Mouse (Mus musculus): ENCODE measurements around the gene Rai1. TPM values are rescaled to one million over a fixed set of nuclear protein-coding genes. Genes with fewer than 3 reads are reported as not detected.

Rai1 gene
- polyA plus RNA-seq, 1 experiment from 2014 or later, result 22.2 TPM

GRCm38 (mm10) chr11:60165076-60165475, 60.3 kb downstream of the Rai1 start:
- WGBS, result 55% methylated on average over 5 of the region's 5 CpGs
- Histone ChIP-seq H3K27me3 (no peaks in the 10 kb centered on the region), H3K4me1 (peaks cover 65% of the 10 kb centered on the region), H3K9me3 (replicated peaks) (no peaks in the 10 kb centered on the region), H3K4me2 (replicated peaks) (no peak overlapping the region), H3K9ac (no peak overlapping the region), H3K27ac (replicated peaks) (no peak overlapping the region), H3K36me3 (no peaks in the 10 kb centered on the region), H3K4me3 (replicated peaks) (no peak overlapping the region)
- ATAC-seq (ENCODE audit: insufficient number of reproducible peaks, low FRiP score, low TSS enrichment, low read depth), result no peak

- Histone ChIP-seq H3K4me1 (peaks cover 42% of the 10 kb centered on the region), H3K4me3 (replicated peaks) (no peak overlapping the region), H3K27me3 (no peaks in the 10 kb centered on the region), H3K9ac (no peak overlapping the region), H3K27ac (replicated peaks) (no peak overlapping the region; the same call in 1 of the 2 replicates), H3K36me3 (no peaks in the 10 kb centered on the region), H3K9me3 (replicated peaks) (no peaks in the 10 kb centered on the region), H3K4me2 (replicated peaks) (no peak overlapping the region)
- WGBS, result 24% methylated on average over 9 of the region's 9 CpGs
- no peak for ATAC-seq (ENCODE audit: insufficient number of reproducible peaks, low FRiP score, low TSS enrichment, low read depth)
These were observed 64.0 kb downstream of the Rai1 start for GRCm38 (mm10) chr11:60168780-60169179.

GRCm38 (mm10) chr11:60172074-60172473, 67.3 kb downstream of the Rai1 start:
- no peak overlapping the region for H3K9ac ChIP-seq
- H3K27me3 ChIP-seq, result no peaks in the 10 kb centered on the region
- H3K4me1 ChIP-seq, result peaks cover 61% of the 10 kb centered on the region
- H3K4me3 ChIP-seq (replicated peaks), result no peak overlapping the region
- no peak overlapping the region for H3K27ac ChIP-seq (replicated peaks)
- 80% methylated on average over 3 of the region's 3 CpGs for WGBS
- no peak for ATAC-seq (ENCODE audit: insufficient number of reproducible peaks, low FRiP score, low TSS enrichment, low read depth)
- H3K36me3 ChIP-seq, result no peaks in the 10 kb centered on the region
- no peaks in the 10 kb centered on the region for H3K9me3 ChIP-seq (replicated peaks)
- H3K4me2 ChIP-seq (replicated peaks), result no peak overlapping the region

GRCm38 (mm10) chr11:60173606-60174184, 68.9 kb downstream of the Rai1 start:
- no peak for ATAC-seq (ENCODE audit: insufficient number of reproducible peaks, low FRiP score, low TSS enrichment, low read depth)
- Histone ChIP-seq H3K4me1 (peaks cover 63% of the 10 kb centered on the region), H3K4me2 (replicated peaks) (no peak overlapping the region), H3K9me3 (replicated peaks) (no peaks in the 10 kb centered on the region), H3K36me3 (no peaks in the 10 kb centered on the region), H3K27me3 (no peaks in the 10 kb centered on the region), H3K9ac (no peak overlapping the region), H3K4me3 (replicated peaks) (no peak overlapping the region), H3K27ac (replicated peaks) (no peak overlapping the region)
- 57% methylated on average over 10 of the region's 10 CpGs for WGBS

GRCm38 (mm10) chr11:60175371-60176181, 70.8 kb downstream of the Rai1 start:
- Histone ChIP-seq H3K4me2 (replicated peaks) (peak overlapping the region; percentile 100), H3K9ac (peak overlapping the region; percentile 58), H3K9me3 (replicated peaks) (no peaks in the 10 kb centered on the region), H3K4me3 (replicated peaks) (peak overlapping the region; percentile 60), H3K27ac (replicated peaks) (peak overlapping the region; percentile 93), H3K36me3 (no peaks in the 10 kb centered on the region), H3K4me1 (peaks cover 79% of the 10 kb centered on the region), H3K27me3 (no peaks in the 10 kb centered on the region)
- peak; percentile 56; the same call in 1 of the 2 replicates for ATAC-seq (ENCODE audit: insufficient number of reproducible peaks, low FRiP score, low TSS enrichment, low read depth)
- 1% methylated on average over 66 of the region's 66 CpGs for WGBS

- Histone ChIP-seq H3K36me3 (no peaks in the 10 kb centered on the region), H3K9me3 (replicated peaks) (no peaks in the 10 kb centered on the region), H3K9ac (peak overlapping the region; percentile 58), H3K4me2 (replicated peaks) (peak overlapping the region; percentile 100), H3K27ac (replicated peaks) (peak overlapping the region; percentile 93), H3K4me3 (replicated peaks) (peak overlapping the region; percentile 60), H3K27me3 (no peaks in the 10 kb centered on the region), H3K4me1 (peaks cover 87% of the 10 kb centered on the region)
- under 1% methylated on average over 71 of the region's 71 CpGs for WGBS
- ATAC-seq (ENCODE audit: insufficient number of reproducible peaks, low FRiP score, low TSS enrichment, low read depth), result peak; percentile 13; the same call in 1 of the 2 replicates
These were observed 71.6 kb downstream of the Rai1 start for GRCm38 (mm10) chr11:60176182-60176974.

- H3K27ac ChIP-seq (replicated peaks), result peak overlapping the region; percentile 93
- H3K4me1 ChIP-seq, result peaks cover 94% of the 10 kb centered on the region
- peak; percentile 64 for ATAC-seq (ENCODE audit: insufficient number of reproducible peaks, low FRiP score, low TSS enrichment, low read depth)
- peak overlapping the region; percentile 100 for H3K4me2 ChIP-seq (replicated peaks)
- H3K4me3 ChIP-seq (replicated peaks), result peak overlapping the region; percentile 60
- no peaks in the 10 kb centered on the region for H3K36me3 ChIP-seq
- no peaks in the 10 kb centered on the region for H3K27me3 ChIP-seq
- no peaks in the 10 kb centered on the region for H3K9me3 ChIP-seq (replicated peaks)
- WGBS, result under 1% methylated on average over 42 of the region's 42 CpGs
- H3K9ac ChIP-seq, result peak overlapping the region; percentile 58
These were observed 72.3 kb downstream of the Rai1 start for GRCm38 (mm10) chr11:60176975-60177657.

- Histone ChIP-seq H3K9ac (no peak overlapping the region), H3K36me3 (no peaks in the 10 kb centered on the region), H3K4me1 (peaks cover 98% of the 10 kb centered on the region), H3K4me3 (replicated peaks) (no peak overlapping the region), H3K27ac (replicated peaks) (peak overlapping the region; percentile 93), H3K9me3 (replicated peaks) (no peaks in the 10 kb centered on the region), H3K4me2 (replicated peaks) (peak overlapping the region; percentile 100), H3K27me3 (no peaks in the 10 kb centered on the region)
- ATAC-seq (ENCODE audit: insufficient number of reproducible peaks, low FRiP score, low TSS enrichment, low read depth), result no peak
- 41% methylated on average over 6 of the region's 6 CpGs for WGBS
These were observed 73.2 kb downstream of the Rai1 start for GRCm38 (mm10) chr11:60178005-60178404.

GRCm38 (mm10) chr11:60178506-60178905, 73.7 kb downstream of the Rai1 start:
- no peak overlapping the region for H3K4me2 ChIP-seq (replicated peaks)
- H3K9me3 ChIP-seq (replicated peaks), result no peaks in the 10 kb centered on the region
- no peak for ATAC-seq (ENCODE audit: insufficient number of reproducible peaks, low FRiP score, low TSS enrichment, low read depth)
- no peak overlapping the region for H3K4me3 ChIP-seq (replicated peaks)
- H3K27ac ChIP-seq (replicated peaks), result no peak overlapping the region
- H3K27me3 ChIP-seq, result no peaks in the 10 kb centered on the region
- peaks cover 98% of the 10 kb centered on the region for H3K4me1 ChIP-seq
- no peaks in the 10 kb centered on the region for H3K36me3 ChIP-seq
- no peak overlapping the region for H3K9ac ChIP-seq

- Histone ChIP-seq H3K27ac (replicated peaks) (peak overlapping the region; percentile 51), H3K9me3 (replicated peaks) (no peaks in the 10 kb centered on the region), H3K4me3 (replicated peaks) (no peak overlapping the region), H3K4me1 (peaks cover 86% of the 10 kb centered on the region), H3K4me2 (replicated peaks) (0 out of 2 replicates have a peak overlapping the region, but pooled peaks have one; percentile 12), H3K36me3 (peaks cover 12% of the 10 kb centered on the region), H3K27me3 (no peaks in the 10 kb centered on the region), H3K9ac (no peak overlapping the region)
- WGBS, result 61% methylated on average over 12 of the region's 12 CpGs
- ATAC-seq (ENCODE audit: insufficient number of reproducible peaks, low FRiP score, low TSS enrichment, low read depth), result no peak
These were observed 77.4 kb downstream of the Rai1 start for GRCm38 (mm10) chr11:60182116-60182670.

All from embryonic facial prominence, embryonic 15.5 days (tissue).